Mouse (Mus musculus) brain, embryonic 14.5 days (tissue): Measurements from ENCODE around the gene Fzd1.

Experiments used
- CTCF ChIP-seq: fragments of 200-500 bp; IDR thresholded peaks from 2 replicates; pipeline ENCODE4 v1.5.1; 2012; ENCODE audit warnings: inconsistent platforms, mild to moderate bottlenecking, moderate library complexity, borderline replicate concordance; ENCODE audit not compliant: insufficient read depth, insufficient read length; ENCODE audit errors: extremely low read depth
- POLR2A ChIP-seq: fragments of 200-500 bp; IDR thresholded peaks from 2 replicates; pipeline ENCODE4 v1.6.1; 2012; ENCODE audit warnings: mild to moderate bottlenecking, inconsistent platforms, borderline replicate concordance; ENCODE audit not compliant: poor library complexity, insufficient read depth, insufficient read length, severe bottlenecking; ENCODE audit errors: extremely low read depth

DNA sequence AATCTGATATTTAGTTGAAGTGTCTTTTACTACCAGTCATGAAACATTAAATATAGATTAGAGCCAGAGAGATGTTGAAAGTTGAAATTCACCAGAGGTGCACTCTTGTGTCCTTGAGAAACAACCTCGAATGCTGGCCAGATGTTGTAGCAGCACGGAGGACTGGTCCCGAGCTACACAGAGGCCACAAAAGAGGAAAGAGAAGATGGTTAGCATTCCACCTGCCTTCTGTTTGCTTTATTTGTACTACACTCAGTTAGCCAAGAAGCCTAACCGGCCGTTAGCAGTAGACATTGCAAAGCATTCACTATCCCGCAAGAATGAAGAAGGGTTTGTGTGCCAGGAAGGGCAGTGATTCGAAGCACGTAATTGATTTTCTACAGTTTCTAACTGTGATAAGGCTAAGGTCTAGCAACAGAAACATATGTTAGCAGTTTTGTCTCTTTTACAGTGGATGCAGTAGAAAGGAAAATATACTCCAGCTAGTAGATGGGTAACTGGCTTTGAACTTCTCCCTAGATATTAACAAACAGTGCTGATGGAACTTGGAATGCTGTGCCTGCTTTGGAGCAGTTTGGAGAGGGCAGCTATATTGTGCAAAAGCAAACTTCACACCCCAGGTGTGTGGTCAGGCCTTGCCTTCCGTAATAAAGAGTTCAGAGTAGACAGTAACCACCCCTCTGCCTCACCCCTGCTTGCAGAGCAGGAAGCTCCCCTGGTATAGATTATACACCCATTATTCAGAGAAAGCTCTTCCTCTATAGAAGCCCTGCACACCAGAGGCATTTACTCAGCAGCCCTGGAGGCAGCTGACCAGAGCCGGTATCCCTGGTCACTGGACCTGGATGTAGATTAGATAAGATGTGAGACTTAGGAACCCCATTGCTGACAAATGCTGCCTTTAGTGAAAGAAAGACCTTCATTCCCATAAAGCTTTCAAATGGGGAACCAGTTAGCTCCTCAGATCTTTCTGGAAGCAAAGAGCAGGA, 25.3 kb downstream of the Fzd1 start:
- no peak for TF ChIP-seq CTCF
- TF ChIP-seq POLR2A: no peak
